Mouse (Mus musculus) MEL (cell line): ENCODE results near the gene Stambp. TPM values are rescaled to one million over a fixed set of nuclear protein-coding genes. Genes with fewer than 3 reads are reported as not detected.

Source experiments
- DNase-seq: peaks from one replicate; pipeline ENCODE4 v3.0.0; 2011; ENCODE audit warnings: low read depth, low spot score
- H3K27ac ChIP-seq: 2 replicates; pipeline ENCODE4 v1.5.1; 2012; ENCODE audit warnings: low read depth, mild to moderate bottlenecking, control low read depth, low read length, moderate library complexity; ENCODE audit not compliant: control insufficient read depth
- H3K27me3 ChIP-seq, 2 experiments: fragments of 150-350 bp in 1 of 2; sonication (generic) in 1 of 2; 2 replicates each; pipeline ENCODE4 v1.6.1; 2012; ENCODE audit warnings: low read length in 2 of 2, mild to moderate bottlenecking in 2 of 2, improper control_type of control experiment in 1 of 2, moderate library complexity in 1 of 2; ENCODE audit not compliant: insufficient read depth in 2 of 2, control insufficient read depth in 1 of 2
- H3K36me3 ChIP-seq, 2 experiments: 2 replicates each; pipeline ENCODE4 v1.6.1; 2012 to 2014; ENCODE audit warnings: low read length in 2 of 2, improper control_type of control experiment in 1 of 2, inconsistent platforms in 1 of 2, mild to moderate bottlenecking in 1 of 2; ENCODE audit not compliant: insufficient read depth in 2 of 2, control insufficient read depth in 1 of 2
- H3K4me1 ChIP-seq, 2 experiments: fragments of 150-350 bp in 1 of 2; sonication (generic) in 1 of 2; 2 replicates each; pipeline ENCODE4 v1.6.1; 2012; ENCODE audit warnings: low read length in 2 of 2, improper control_type of control experiment in 1 of 2, mild to moderate bottlenecking in 1 of 2; ENCODE audit not compliant: insufficient read depth in 2 of 2, control insufficient read depth in 1 of 2
- H3K4me3 ChIP-seq, 2 experiments: fragments of 150-350 bp in 1 of 2; sonication (generic) in 1 of 2; 2 replicates each; pipeline ENCODE4 v1.5.1; 2012; ENCODE audit warnings: low read depth in 2 of 2, low read length in 2 of 2, mild to moderate bottlenecking in 2 of 2, moderate library complexity in 2 of 2, control low read depth in 1 of 2, improper control_type of control experiment in 1 of 2; ENCODE audit not compliant: control insufficient read depth in 1 of 2, insufficient read depth in 1 of 2
- H3K79me2 ChIP-seq: 2 replicates; pipeline ENCODE4 v1.6.1; 2012; ENCODE audit warnings: mild to moderate bottlenecking, low read length, moderate library complexity; ENCODE audit not compliant: control insufficient read depth, poor library complexity, insufficient read depth
- H3K9ac ChIP-seq: 2 replicates; pipeline ENCODE4 v1.6.1; 2012; ENCODE audit warnings: low read depth, mild to moderate bottlenecking, control low read depth, low read length, moderate library complexity; ENCODE audit not compliant: control insufficient read depth, poor library complexity, severe bottlenecking
- H3K9me3 ChIP-seq: fragments of 150-350 bp; sonication (generic); replicated peaks from 2 replicates; pipeline ENCODE4 v1.6.1; 2012; ENCODE audit warnings: mild to moderate bottlenecking, low read length, improper control_type of control experiment, moderate library complexity; ENCODE audit not compliant: insufficient read depth
- CHD1 ChIP-seq: IDR thresholded peaks from 2 replicates; pipeline ENCODE4 v1.6.1; 2012; ENCODE audit warnings: low read depth, mild to moderate bottlenecking, inconsistent platforms, low read length, improper control_type of control experiment
- CHD2 ChIP-seq: IDR thresholded peaks from 2 replicates; pipeline ENCODE4 v1.6.1; 2011; ENCODE audit warnings: low read length, improper control_type of control experiment
- CTCF ChIP-seq, 3 experiments: IDR thresholded peaks in 2 of 3; conservative IDR thresholded peaks in 1 of 3; 2 replicates each; pipeline ENCODE4 v1.5.1; 2011 to 2012; ENCODE audit warnings: low read length in 3 of 3, low read depth in 2 of 3, mild to moderate bottlenecking in 2 of 3, improper control_type of control experiment in 1 of 3, inconsistent platforms in 1 of 3, mixed read lengths in 1 of 3, moderate library complexity in 1 of 3; ENCODE audit not compliant: control insufficient read depth in 1 of 3, insufficient read depth in 1 of 3, poor library complexity in 1 of 3, severe bottlenecking in 1 of 3
- ETS1 ChIP-seq: IDR thresholded peaks from 2 replicates; pipeline ENCODE4 v1.6.1; 2012; ENCODE audit warnings: low read depth, mild to moderate bottlenecking, inconsistent platforms, low read length, improper control_type of control experiment, moderate library complexity
- GABPA ChIP-seq: IDR thresholded peaks from 2 replicates; pipeline ENCODE4 v1.6.1; 2012; ENCODE audit warnings: low read depth, mild to moderate bottlenecking, inconsistent platforms, low read length, improper control_type of control experiment, moderate library complexity
- JUND ChIP-seq: IDR thresholded peaks from 2 replicates; pipeline ENCODE4 v1.6.1; 2011; ENCODE audit warnings: low read depth, mild to moderate bottlenecking, improper control_type of control experiment, low read length
- MAZ ChIP-seq: IDR thresholded peaks from 2 replicates; pipeline ENCODE4 v1.6.1; 2012; ENCODE audit warnings: low read depth, mild to moderate bottlenecking, inconsistent platforms, low read length, improper control_type of control experiment
- MEF2A ChIP-seq: IDR thresholded peaks from 2 replicates; pipeline ENCODE4 v1.6.1; 2014; ENCODE audit warnings: low read depth, mild to moderate bottlenecking, inconsistent platforms, low read length, improper control_type of control experiment; ENCODE audit not compliant: poor library complexity, insufficient replicate concordance, severe bottlenecking; ENCODE audit errors: extremely low read depth
- MYB ChIP-seq: IDR thresholded peaks from 2 replicates; pipeline ENCODE4 v1.6.1; 2011; ENCODE audit warnings: mild to moderate bottlenecking, low read depth, low read length, improper control_type of control experiment
- MYC ChIP-seq: IDR thresholded peaks from 2 replicates; pipeline ENCODE4 v1.6.1; 2011; ENCODE audit warnings: low read depth, mild to moderate bottlenecking, low read length, improper control_type of control experiment, moderate library complexity
- NRF1 ChIP-seq: IDR thresholded peaks from 2 replicates; pipeline ENCODE4 v1.6.1; 2014; ENCODE audit warnings: low read depth, mild to moderate bottlenecking, inconsistent platforms, low read length, improper control_type of control experiment, moderate library complexity; ENCODE audit not compliant: poor library complexity, insufficient read depth, severe bottlenecking
- POLR2AphosphoS2 ChIP-seq: IDR thresholded peaks from 2 replicates; pipeline ENCODE4 v1.6.1; 2011; ENCODE audit warnings: low read length, improper control_type of control experiment
- UBTF ChIP-seq: IDR thresholded peaks from 2 replicates; pipeline ENCODE4 v1.6.1; 2012; ENCODE audit warnings: low read depth, mild to moderate bottlenecking, inconsistent platforms, low read length, improper control_type of control experiment, moderate library complexity, borderline replicate concordance; ENCODE audit not compliant: insufficient read depth
- USF2 ChIP-seq, 2 experiments: IDR thresholded peaks; 2 replicates each; pipeline ENCODE4 v1.6.1; 2011 to 2012; ENCODE audit warnings: improper control_type of control experiment in 2 of 2, low read length in 2 of 2, borderline replicate concordance in 1 of 2, inconsistent platforms in 1 of 2, low read depth in 1 of 2, mild to moderate bottlenecking in 1 of 2; ENCODE audit not compliant: insufficient read depth in 1 of 2
- ZC3H11A ChIP-seq: IDR thresholded peaks from 2 replicates; pipeline ENCODE4 v1.6.1; 2012; ENCODE audit warnings: low read depth, mild to moderate bottlenecking, inconsistent platforms, low read length, improper control_type of control experiment
- ZKSCAN1 ChIP-seq: IDR thresholded peaks from 2 replicates; pipeline ENCODE4 v1.6.1; 2012; ENCODE audit warnings: low read depth, mild to moderate bottlenecking, inconsistent platforms, low read length, improper control_type of control experiment, moderate library complexity
- polyA plus RNA-seq, 2 experiments: library from polyadenylated mRNA; stranded (reverse) in 1 of 2; unstranded in 1 of 2; fragments of >175 nt in 1 of 2; fragments of >200 nt in 1 of 2; gene quantifications; 2 replicates each; pipeline versions ENCODE4 v1.2.1 to v1.2.4; 2012; ENCODE audit warnings: low replicate concordance in 2 of 2, low read depth in 1 of 2; ENCODE audit not compliant: insufficient read length in 2 of 2, insufficient read depth in 1 of 2, missing spikeins in 1 of 2
- total RNA-seq: library from RNA; depleted of rRNA; stranded (reverse); fragments of 300-350 nt; gene quantifications from 2 replicates; pipeline ENCODE4 v1.2.3, GENCODE M21; 2012

The Stambp gene
- total and polyA plus RNA-seq, 3 experiments: 4.0 to 18.3 TPM; not detected in 1

GRCm38 (mm10) chr6:83548346-83548745 is 24.2 kb downstream of the Stambp start:
- Histone ChIP-seq H3K9ac (no peak overlapping the region), H3K4me1 (no peaks in the 10 kb centered on the region)
- TF ChIP-seq ZC3H11A: no peak
- TF ChIP-seq CHD2: no peak
- TF ChIP-seq MYC: no peak
- TF ChIP-seq CTCF (IDR thresholded peaks at IDR 0.05 in 2 of 3, conservative IDR thresholded peaks at IDR 0.05 in 1 of 3; ENCODE audit: control insufficient read depth in 1 of 3, insufficient read depth in 1 of 3, low read depth in 2 of 3, low read length in 3 of 3, poor library complexity in 1 of 3, severe bottlenecking in 1 of 3): no peak
- TF ChIP-seq MYB: no peak
- no peak for TF ChIP-seq ZKSCAN1
- TF ChIP-seq POLR2AphosphoS2: no peak
- no peak for TF ChIP-seq NRF1
- TF ChIP-seq, all 39 proteins: peak for 0
- Histone ChIP-seq H3K9me3 (no peaks in the 10 kb centered on the region), H3K27me3 (no peaks in the 10 kb centered on the region), H3K4me3 (no peak overlapping the region), H3K27ac (no peak overlapping the region), H3K36me3 (no peaks in the 10 kb centered on the region), H3K79me2 (no peaks in the 10 kb centered on the region)
- no peak for DNase-seq

GRCm38 (mm10) chr6:83545778-83546177 is 26.8 kb downstream of the Stambp start:
- TF ChIP-seq MEF2A (no peak), UBTF (no peak), MAZ (no peak), GABPA (no peak), JUND (no peak), CHD1 (no peak), USF2 (IDR thresholded peaks at IDR 0.05; ENCODE audit: borderline replicate concordance in 1 of 2, insufficient read depth in 1 of 2, low read depth in 1 of 2, low read length in 2 of 2) (no peak), ETS1 (no peak)
- Histone ChIP-seq H3K9me3 (no peaks in the 10 kb centered on the region), H3K4me1 (no peaks in the 10 kb centered on the region), H3K79me2 (no peaks in the 10 kb centered on the region), H3K9ac (no peak overlapping the region), H3K27ac (no peak overlapping the region), H3K4me3 (no peak overlapping the region), H3K36me3 (no peaks in the 10 kb centered on the region), H3K27me3 (no peaks in the 10 kb centered on the region)
- no peak for DNase-seq
